Mouse (Mus musculus): Measurements from ENCODE around the gene Ppp1r27. TPM values are rescaled to one million over a fixed set of nuclear protein-coding genes. Genes with fewer than 3 reads are reported as not detected.

Gene Ppp1r27
- polyA plus RNA-seq, 1 experiment from 2014 or later: not detected

- H3K27ac ChIP-seq (replicated peaks): no peak overlapping the region
- no peaks in the 10 kb centered on the region for H3K27me3 ChIP-seq
- H3K9ac ChIP-seq (replicated peaks): no peak overlapping the region
- H3K4me2 ChIP-seq (replicated peaks): no peak overlapping the region
- H3K4me3 ChIP-seq: no peak overlapping the region
- H3K9me3 ChIP-seq: no peaks in the 10 kb centered on the region
- no peaks in the 10 kb centered on the region for H3K36me3 ChIP-seq
- ATAC-seq (ENCODE audit: low FRiP score, low read depth): no peak
- 85% methylated on average over 13 of the region's 13 CpGs for WGBS
- H3K4me1 ChIP-seq: peaks cover 13% of the 10 kb centered on the region
Observed at GRCm38 (mm10) chr11:120507611-120508289, 43.2 kb downstream of the Ppp1r27 start.

GRCm38 (mm10) chr11:120506899-120507298 is 44.0 kb downstream of the Ppp1r27 start:
- no peaks in the 10 kb centered on the region for H3K27me3 ChIP-seq

GRCm38 (mm10) chr11:120505661-120506060 is 45.3 kb downstream of the Ppp1r27 start:
- Histone ChIP-seq H3K4me2 (replicated peaks) (no peak overlapping the region), H3K9me3 (no peaks in the 10 kb centered on the region), H3K4me3 (no peak overlapping the region), H3K4me1 (peaks cover 8% of the 10 kb centered on the region), H3K27ac (replicated peaks) (no peak overlapping the region), H3K9ac (replicated peaks) (no peak overlapping the region), H3K36me3 (no peaks in the 10 kb centered on the region), H3K27me3 (no peaks in the 10 kb centered on the region)
- no peak for ATAC-seq (ENCODE audit: low FRiP score, low read depth)
- WGBS: 90% methylated on average over 3 of the region's 3 CpGs

More at GRCm38 (mm10) chr11:120506899-120507298, 44.0 kb downstream of the Ppp1r27 start:
- no peaks in the 10 kb centered on the region for H3K36me3 ChIP-seq
- no peak overlapping the region for H3K4me3 ChIP-seq
- no peak for ATAC-seq (ENCODE audit: low FRiP score, low read depth)
- H3K4me2 ChIP-seq (replicated peaks): no peak overlapping the region
- no peaks in the 10 kb centered on the region for H3K9me3 ChIP-seq
- H3K4me1 ChIP-seq: peaks cover 13% of the 10 kb centered on the region
- no peak overlapping the region for H3K9ac ChIP-seq (replicated peaks)
- WGBS: 64% methylated on average over 4 of the region's 4 CpGs
- H3K27ac ChIP-seq (replicated peaks): no peak overlapping the region

- Histone ChIP-seq H3K9me3 (no peaks in the 10 kb centered on the region), H3K4me3 (no peak overlapping the region), H3K9ac (replicated peaks) (no peak overlapping the region), H3K4me1 (no peaks in the 10 kb centered on the region), H3K4me2 (replicated peaks) (no peak overlapping the region), H3K27me3 (no peaks in the 10 kb centered on the region), H3K36me3 (peaks cover 28% of the 10 kb centered on the region), H3K27ac (replicated peaks) (no peak overlapping the region)
- ATAC-seq (ENCODE audit: low FRiP score, low read depth): no peak
- 90% methylated on average over 4 of the region's 4 CpGs for WGBS
Observed at GRCm38 (mm10) chr11:120501701-120502100, 49.2 kb downstream of the Ppp1r27 start.

GRCm38 (mm10) chr11:120501018-120501417 is 49.9 kb downstream of the Ppp1r27 start:
- Histone ChIP-seq H3K27me3 (no peaks in the 10 kb centered on the region), H3K9me3 (no peaks in the 10 kb centered on the region), H3K9ac (replicated peaks) (no peak overlapping the region), H3K4me1 (no peaks in the 10 kb centered on the region), H3K4me3 (no peak overlapping the region), H3K4me2 (replicated peaks) (no peak overlapping the region), H3K27ac (replicated peaks) (no peak overlapping the region), H3K36me3 (peaks cover 35% of the 10 kb centered on the region)
- WGBS: 62% methylated on average over 6 of the region's 6 CpGs
- no peak for ATAC-seq (ENCODE audit: low FRiP score, low read depth)

- Histone ChIP-seq H3K9me3 (no peaks in the 10 kb centered on the region), H3K27ac (replicated peaks) (no peak overlapping the region), H3K4me1 (no peaks in the 10 kb centered on the region), H3K4me3 (no peak overlapping the region), H3K36me3 (peaks cover 41% of the 10 kb centered on the region), H3K4me2 (replicated peaks) (no peak overlapping the region), H3K9ac (replicated peaks) (no peak overlapping the region), H3K27me3 (no peaks in the 10 kb centered on the region)
- WGBS: 23% methylated on average over 3 of the region's 3 CpGs
- no peak for ATAC-seq (ENCODE audit: low FRiP score, low read depth)
Observed at GRCm38 (mm10) chr11:120500357-120500756, 50.6 kb downstream of the Ppp1r27 start.

Other genes starting within 250 kb of the Ppp1r27 start
- gene Actg1, start 202.6 kb downstream of the Ppp1r27 start, polyA plus RNA-seq (2016; fragmentation: Nextera tagmentation; extraction: Ambion mirVana): 3,175 and 3,231 TPM in 2 replicates
- 1.4 and 1.5 TPM in 2 replicates for gene Fscn2, start 189.6 kb downstream of the Ppp1r27 start, polyA plus RNA-seq (2016; fragmentation: Nextera tagmentation; extraction: Ambion mirVana)
- gene Faap100, start 172.4 kb downstream of the Ppp1r27 start, polyA plus RNA-seq (2016; fragmentation: Nextera tagmentation; extraction: Ambion mirVana): 51.3 and 55.4 TPM in 2 replicates
- 51.8 and 54.6 TPM in 2 replicates for gene Nploc4, start 113.4 kb downstream of the Ppp1r27 start, polyA plus RNA-seq (2016; fragmentation: Nextera tagmentation; extraction: Ambion mirVana)
- gene Tspan10, start 108.5 kb downstream of the Ppp1r27 start, polyA plus RNA-seq (2016; fragmentation: Nextera tagmentation; extraction: Ambion mirVana): not detected in 2 replicates
- gene Pde6g, start 97.6 kb downstream of the Ppp1r27 start, polyA plus RNA-seq (2016; fragmentation: Nextera tagmentation; extraction: Ambion mirVana): 0.20 TPM in 1 of 2 replicates, not detected in the other
- 11.7 and 11.9 TPM in 2 replicates for gene Oxld1, start 93.1 kb downstream of the Ppp1r27 start, polyA plus RNA-seq (2016; fragmentation: Nextera tagmentation; extraction: Ambion mirVana)
- 30.1 and 35.1 TPM in 2 replicates for gene Ccdc137, start 93.0 kb downstream of the Ppp1r27 start, polyA plus RNA-seq (2016; fragmentation: Nextera tagmentation; extraction: Ambion mirVana)
- 56.4 and 58.8 TPM in 2 replicates for gene Arl16, start 83.5 kb downstream of the Ppp1r27 start, polyA plus RNA-seq (2016; fragmentation: Nextera tagmentation; extraction: Ambion mirVana)
- 112 and 118 TPM in 2 replicates for gene Mrpl12, start 66.5 kb downstream of the Ppp1r27 start, polyA plus RNA-seq (2016; fragmentation: Nextera tagmentation; extraction: Ambion mirVana)
- 37.7 and 38.8 TPM in 2 replicates for gene Slc25a10, start 59.3 kb downstream of the Ppp1r27 start, polyA plus RNA-seq (2016; fragmentation: Nextera tagmentation; extraction: Ambion mirVana)
- 0.18 and 0.29 TPM in 2 replicates for gene Gcgr, start 20.4 kb downstream of the Ppp1r27 start, polyA plus RNA-seq (2016; fragmentation: Nextera tagmentation; extraction: Ambion mirVana)
- gene Mcrip1, start 1.4 kb downstream of the Ppp1r27 start, polyA plus RNA-seq (2016; fragmentation: Nextera tagmentation; extraction: Ambion mirVana): 212 and 232 TPM in 2 replicates
- gene P4hb, start 22.1 kb upstream of the Ppp1r27 start, polyA plus RNA-seq (2016; fragmentation: Nextera tagmentation; extraction: Ambion mirVana): 384 and 418 TPM in 2 replicates
- gene Arhgdia, start 30.5 kb upstream of the Ppp1r27 start, polyA plus RNA-seq (2016; fragmentation: Nextera tagmentation; extraction: Ambion mirVana): 504 and 557 TPM in 2 replicates
- 652 and 655 TPM in 2 replicates for gene Alyref, start 47.2 kb upstream of the Ppp1r27 start, polyA plus RNA-seq (2016; fragmentation: Nextera tagmentation; extraction: Ambion mirVana)
- gene Anapc11, start 47.3 kb upstream of the Ppp1r27 start, polyA plus RNA-seq (2016; fragmentation: Nextera tagmentation; extraction: Ambion mirVana): 165 and 182 TPM in 2 replicates
- gene Npb, start 57.3 kb upstream of the Ppp1r27 start, polyA plus RNA-seq (2016; fragmentation: Nextera tagmentation; extraction: Ambion mirVana): 0.98 TPM in 1 of 2 replicates, not detected in the other
- gene Pcyt2, start 66.8 kb upstream of the Ppp1r27 start, polyA plus RNA-seq (2016; fragmentation: Nextera tagmentation; extraction: Ambion mirVana): 148 and 157 TPM in 2 replicates
- gene Sirt7, start 74.1 kb upstream of the Ppp1r27 start, polyA plus RNA-seq (2016; fragmentation: Nextera tagmentation; extraction: Ambion mirVana): 40.4 and 48.2 TPM in 2 replicates
- 33.3 and 36.8 TPM in 2 replicates for gene Mafg, start 82.5 kb upstream of the Ppp1r27 start, polyA plus RNA-seq (2016; fragmentation: Nextera tagmentation; extraction: Ambion mirVana)
- 31.6 and 34.1 TPM in 2 replicates for gene Pycr1, start 92.6 kb upstream of the Ppp1r27 start, polyA plus RNA-seq (2016; fragmentation: Nextera tagmentation; extraction: Ambion mirVana)
- 0.99 TPM in 1 of 2 replicates, not detected in the other for gene Myadml2, start 97.0 kb upstream of the Ppp1r27 start, polyA plus RNA-seq (2016; fragmentation: Nextera tagmentation; extraction: Ambion mirVana)
- gene Notum, start 110.0 kb upstream of the Ppp1r27 start, polyA plus RNA-seq (2016; fragmentation: Nextera tagmentation; extraction: Ambion mirVana): 0.58 and 0.87 TPM in 2 replicates
- gene Aspscr1, start 121.8 kb upstream of the Ppp1r27 start, polyA plus RNA-seq (2016; fragmentation: Nextera tagmentation; extraction: Ambion mirVana): 149 and 154 TPM in 2 replicates
- 120 and 121 TPM in 2 replicates for gene Cenpx, start 162.6 kb upstream of the Ppp1r27 start, polyA plus RNA-seq (2016; fragmentation: Nextera tagmentation; extraction: Ambion mirVana)
- 74.5 and 75.1 TPM in 2 replicates for gene Lrrc45, start 162.8 kb upstream of the Ppp1r27 start, polyA plus RNA-seq (2016; fragmentation: Nextera tagmentation; extraction: Ambion mirVana)
- gene Rac3, start 170.3 kb upstream of the Ppp1r27 start, polyA plus RNA-seq (2016; fragmentation: Nextera tagmentation; extraction: Ambion mirVana): 70.5 and 74.2 TPM in 2 replicates
- gene Dcxr, start 176.1 kb upstream of the Ppp1r27 start, polyA plus RNA-seq (2016; fragmentation: Nextera tagmentation; extraction: Ambion mirVana): 11.8 and 14.6 TPM in 2 replicates
- gene Cbr2, start 181.0 kb upstream of the Ppp1r27 start, polyA plus RNA-seq (2016; fragmentation: Nextera tagmentation; extraction: Ambion mirVana): 2.0 and 2.3 TPM in 2 replicates
- gene Hmga1b, start 211.7 kb upstream of the Ppp1r27 start, polyA plus RNA-seq (2016; fragmentation: Nextera tagmentation; extraction: Ambion mirVana): 5.4 and 6.8 TPM in 2 replicates
- gene Rfng, start 233.1 kb upstream of the Ppp1r27 start, polyA plus RNA-seq (2016; fragmentation: Nextera tagmentation; extraction: Ambion mirVana): 63.4 and 66.4 TPM in 2 replicates
- 235 and 248 TPM in 2 replicates for gene Gps1, start 233.1 kb upstream of the Ppp1r27 start, polyA plus RNA-seq (2016; fragmentation: Nextera tagmentation; extraction: Ambion mirVana)
- 64.2 and 67.6 TPM in 2 replicates for gene Dus1l, start 245.3 kb upstream of the Ppp1r27 start, polyA plus RNA-seq (2016; fragmentation: Nextera tagmentation; extraction: Ambion mirVana)